Mouse (Mus musculus): ENCODE results near the gene Hps3. TPM values are rescaled to one million over a fixed set of nuclear protein-coding genes. Genes with fewer than 3 reads are reported as not detected.

The Hps3 gene
- polyA plus RNA-seq, 1 experiment: 3.5 TPM

- Histone ChIP-seq H3K36me3 (ENCODE audit: control insufficient read depth, insufficient read depth) (peaks cover 32% of the 10 kb centered on the region), H3K27me3 (ENCODE audit: control insufficient read depth, insufficient read depth, insufficient read length) (no peaks in the 10 kb centered on the region), H3ac (ENCODE audit: control insufficient read depth, insufficient read length, low read depth) (no peak overlapping the region), H3K4me3 (ENCODE audit: insufficient read depth, poor library complexity, severe bottlenecking) (no peak overlapping the region), H3K79me2 (ENCODE audit: control insufficient read depth, insufficient read depth) (no peaks in the 10 kb centered on the region), H3K79me3 (ENCODE audit: low read depth) (no peaks in the 10 kb centered on the region)
- TF ChIP-seq CTCF (IDR thresholded peaks at IDR 0.05; ENCODE audit: control insufficient read depth, insufficient read depth, insufficient read length) (no peak), MYOG (IDR thresholded peaks at IDR 0.05; ENCODE audit: control insufficient read depth, extremely low read depth, insufficient read length) (no peak), FOSL1 (IDR thresholded peaks at IDR 0.05; ENCODE audit: insufficient read depth, low read length, poor library complexity, severe bottlenecking) (no peak), CEBPB (IDR thresholded peaks at IDR 0.05; ENCODE audit: low read depth) (no peak), MAX (IDR thresholded peaks at IDR 0.05) (no peak), USF1 (IDR thresholded peaks at IDR 0.05; ENCODE audit: low read depth) (no peak), MYOD1 (IDR thresholded peaks at IDR 0.05; ENCODE audit: control insufficient read depth, insufficient read length, low read depth) (no peak)
Observed at GRCm38 (mm10) chr3:20000806-20001205, 34.3 kb downstream of the Hps3 start.

- H3K27me3 ChIP-seq (ENCODE audit: control insufficient read depth, insufficient read depth, insufficient read length): no peaks in the 10 kb centered on the region
- H3K36me3 ChIP-seq (ENCODE audit: control insufficient read depth, insufficient read depth): peaks cover 41% of the 10 kb centered on the region
- H3K4me3 ChIP-seq (ENCODE audit: insufficient read depth, poor library complexity, severe bottlenecking): no peak overlapping the region
- H3K79me2 ChIP-seq (ENCODE audit: control insufficient read depth, insufficient read depth): no peaks in the 10 kb centered on the region
- H3K79me3 ChIP-seq (ENCODE audit: low read depth): no peaks in the 10 kb centered on the region
- no peak overlapping the region for H3ac ChIP-seq (ENCODE audit: control insufficient read depth, insufficient read length, low read depth)
- TF ChIP-seq USF1 (IDR thresholded peaks at IDR 0.05; ENCODE audit: low read depth) (no peak), MYOG (IDR thresholded peaks at IDR 0.05; ENCODE audit: control insufficient read depth, extremely low read depth, insufficient read length) (no peak)
Observed at GRCm38 (mm10) chr3:19999551-19999950, 35.6 kb downstream of the Hps3 start.

- TF ChIP-seq FOSL1 (IDR thresholded peaks at IDR 0.05; ENCODE audit: insufficient read depth, low read length, poor library complexity, severe bottlenecking) (no peak), CTCF (IDR thresholded peaks at IDR 0.05; ENCODE audit: control insufficient read depth, insufficient read depth, insufficient read length) (no peak), MAX (IDR thresholded peaks at IDR 0.05) (no peak), USF1 (IDR thresholded peaks at IDR 0.05; ENCODE audit: low read depth) (no peak), MYOD1 (IDR thresholded peaks at IDR 0.05; ENCODE audit: control insufficient read depth, insufficient read length, low read depth) (no peak), MYOG (IDR thresholded peaks at IDR 0.05; ENCODE audit: control insufficient read depth, extremely low read depth, insufficient read length) (no peak), CEBPB (IDR thresholded peaks at IDR 0.05; ENCODE audit: low read depth) (no peak)
- Histone ChIP-seq H3K4me3 (ENCODE audit: insufficient read depth, poor library complexity, severe bottlenecking) (no peak overlapping the region), H3K36me3 (ENCODE audit: control insufficient read depth, insufficient read depth) (peaks cover 17% of the 10 kb centered on the region), H3K27me3 (ENCODE audit: control insufficient read depth, insufficient read depth, insufficient read length) (no peaks in the 10 kb centered on the region), H3K79me2 (ENCODE audit: control insufficient read depth, insufficient read depth) (no peaks in the 10 kb centered on the region), H3K79me3 (ENCODE audit: low read depth) (no peaks in the 10 kb centered on the region), H3ac (ENCODE audit: control insufficient read depth, insufficient read length, low read depth) (no peak overlapping the region)
Observed at GRCm38 (mm10) chr3:19992388-19992787, 42.7 kb downstream of the Hps3 start.

- no peak overlapping the region for H3ac ChIP-seq (ENCODE audit: control insufficient read depth, insufficient read length, low read depth)
- no peak overlapping the region for H3K4me3 ChIP-seq (ENCODE audit: insufficient read depth, poor library complexity, severe bottlenecking)
- H3K27me3 ChIP-seq (ENCODE audit: control insufficient read depth, insufficient read depth, insufficient read length): no peaks in the 10 kb centered on the region
- no peaks in the 10 kb centered on the region for H3K79me2 ChIP-seq (ENCODE audit: control insufficient read depth, insufficient read depth)
- peaks cover 2% of the 10 kb centered on the region for H3K36me3 ChIP-seq (ENCODE audit: control insufficient read depth, insufficient read depth)
- TF ChIP-seq MYOG (IDR thresholded peaks at IDR 0.05; ENCODE audit: control insufficient read depth, extremely low read depth, insufficient read length) (no peak), CEBPB (IDR thresholded peaks at IDR 0.05; ENCODE audit: low read depth) (no peak), CTCF (IDR thresholded peaks at IDR 0.05; ENCODE audit: control insufficient read depth, insufficient read depth, insufficient read length) (no peak), MAX (IDR thresholded peaks at IDR 0.05) (no peak), MYOD1 (IDR thresholded peaks at IDR 0.05; ENCODE audit: control insufficient read depth, insufficient read length, low read depth) (no peak), USF1 (IDR thresholded peaks at IDR 0.05; ENCODE audit: low read depth) (no peak), FOSL1 (IDR thresholded peaks at IDR 0.05; ENCODE audit: insufficient read depth, low read length, poor library complexity, severe bottlenecking) (no peak)
- H3K79me3 ChIP-seq (ENCODE audit: low read depth): no peaks in the 10 kb centered on the region
Observed at GRCm38 (mm10) chr3:19990031-19990430, 45.1 kb downstream of the Hps3 start.

- H3K4me3 ChIP-seq (ENCODE audit: insufficient read depth, poor library complexity, severe bottlenecking): no peak overlapping the region
- H3K27me3 ChIP-seq (ENCODE audit: control insufficient read depth, insufficient read depth, insufficient read length): no peaks in the 10 kb centered on the region
- no peaks in the 10 kb centered on the region for H3K79me2 ChIP-seq (ENCODE audit: control insufficient read depth, insufficient read depth)
- TF ChIP-seq MAX (IDR thresholded peaks at IDR 0.05): no peak
- no peak for TF ChIP-seq MYOD1 (IDR thresholded peaks at IDR 0.05; ENCODE audit: control insufficient read depth, insufficient read length, low read depth)
- TF ChIP-seq CEBPB (IDR thresholded peaks at IDR 0.05; ENCODE audit: low read depth): no peak
- no peak for TF ChIP-seq CTCF (IDR thresholded peaks at IDR 0.05; ENCODE audit: control insufficient read depth, insufficient read depth, insufficient read length)
- no peak for TF ChIP-seq FOSL1 (IDR thresholded peaks at IDR 0.05; ENCODE audit: insufficient read depth, low read length, poor library complexity, severe bottlenecking)
- TF ChIP-seq MYOG (IDR thresholded peaks at IDR 0.05; ENCODE audit: control insufficient read depth, extremely low read depth, insufficient read length): no peak
- no peak for TF ChIP-seq USF1 (IDR thresholded peaks at IDR 0.05; ENCODE audit: low read depth)
- H3K36me3 ChIP-seq (ENCODE audit: control insufficient read depth, insufficient read depth): no peaks in the 10 kb centered on the region
- H3ac ChIP-seq (ENCODE audit: control insufficient read depth, insufficient read length, low read depth): no peak overlapping the region
- H3K79me3 ChIP-seq (ENCODE audit: low read depth): no peaks in the 10 kb centered on the region
Observed at GRCm38 (mm10) chr3:19986123-19986522, 49.0 kb downstream of the Hps3 start.

GRCm38 (mm10) chr3:19982846-19983245, 52.3 kb downstream of the Hps3 start:
- Histone ChIP-seq H3K4me3 (ENCODE audit: insufficient read depth, poor library complexity, severe bottlenecking) (no peak overlapping the region), H3K79me3 (ENCODE audit: low read depth) (no peaks in the 10 kb centered on the region), H3K27me3 (ENCODE audit: control insufficient read depth, insufficient read depth, insufficient read length) (no peaks in the 10 kb centered on the region), H3K36me3 (ENCODE audit: control insufficient read depth, insufficient read depth) (peaks cover 11% of the 10 kb centered on the region), H3K79me2 (ENCODE audit: control insufficient read depth, insufficient read depth) (no peaks in the 10 kb centered on the region), H3ac (ENCODE audit: control insufficient read depth, insufficient read length, low read depth) (no peak overlapping the region)
- TF ChIP-seq CEBPB (IDR thresholded peaks at IDR 0.05; ENCODE audit: low read depth): no peak
- TF ChIP-seq CTCF (IDR thresholded peaks at IDR 0.05; ENCODE audit: control insufficient read depth, insufficient read depth, insufficient read length): no peak
- TF ChIP-seq MYOG (IDR thresholded peaks at IDR 0.05; ENCODE audit: control insufficient read depth, extremely low read depth, insufficient read length): no peak
- TF ChIP-seq MAX (IDR thresholded peaks at IDR 0.05): no peak
- no peak for TF ChIP-seq FOSL1 (IDR thresholded peaks at IDR 0.05; ENCODE audit: insufficient read depth, low read length, poor library complexity, severe bottlenecking)
- TF ChIP-seq MYOD1 (IDR thresholded peaks at IDR 0.05; ENCODE audit: control insufficient read depth, insufficient read length, low read depth): no peak
- no peak for TF ChIP-seq USF1 (IDR thresholded peaks at IDR 0.05; ENCODE audit: low read depth)

All from C2C12 (cell line).